Mouse (Mus musculus) spleen, embryonic (tissue): ENCODE data around the gene Fam83c.

ENCODE experiments used
- CTCF ChIA-PET: fragments of 350-600 bp; sonication (Branson Sonifier 250); formaldehyde crosslinking; loops from one replicate; lab custom pipeline; 2022; lab: Charles Lee

Fam83c gene

DNA sequence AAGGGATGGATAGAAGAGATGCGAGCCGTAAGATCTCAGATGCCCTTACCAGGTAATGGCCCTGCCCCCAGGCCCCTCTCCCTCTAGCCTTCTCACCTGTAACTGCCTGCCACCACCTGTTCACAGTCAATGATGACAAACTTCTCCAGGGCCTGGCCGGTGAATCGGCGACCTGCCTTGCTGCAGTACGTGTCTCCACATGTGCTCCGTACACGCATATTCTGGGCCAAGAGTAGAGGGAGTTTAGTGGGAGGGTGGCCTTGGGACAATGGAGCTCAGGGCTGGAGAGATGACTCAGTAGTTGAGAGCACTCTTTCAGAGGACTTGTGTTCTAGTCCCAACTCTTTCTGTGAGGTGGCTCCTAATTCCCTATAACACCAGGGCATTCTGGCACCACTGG is 3.8 kb downstream of the Fam83c start:
- CTCF ChIA-PET: interaction anchor here (0.6 kb wide), 1 partner anchor 252 kb away, joined by 7 read pairs; no protein-coding TSS in a partner anchor

DNA sequence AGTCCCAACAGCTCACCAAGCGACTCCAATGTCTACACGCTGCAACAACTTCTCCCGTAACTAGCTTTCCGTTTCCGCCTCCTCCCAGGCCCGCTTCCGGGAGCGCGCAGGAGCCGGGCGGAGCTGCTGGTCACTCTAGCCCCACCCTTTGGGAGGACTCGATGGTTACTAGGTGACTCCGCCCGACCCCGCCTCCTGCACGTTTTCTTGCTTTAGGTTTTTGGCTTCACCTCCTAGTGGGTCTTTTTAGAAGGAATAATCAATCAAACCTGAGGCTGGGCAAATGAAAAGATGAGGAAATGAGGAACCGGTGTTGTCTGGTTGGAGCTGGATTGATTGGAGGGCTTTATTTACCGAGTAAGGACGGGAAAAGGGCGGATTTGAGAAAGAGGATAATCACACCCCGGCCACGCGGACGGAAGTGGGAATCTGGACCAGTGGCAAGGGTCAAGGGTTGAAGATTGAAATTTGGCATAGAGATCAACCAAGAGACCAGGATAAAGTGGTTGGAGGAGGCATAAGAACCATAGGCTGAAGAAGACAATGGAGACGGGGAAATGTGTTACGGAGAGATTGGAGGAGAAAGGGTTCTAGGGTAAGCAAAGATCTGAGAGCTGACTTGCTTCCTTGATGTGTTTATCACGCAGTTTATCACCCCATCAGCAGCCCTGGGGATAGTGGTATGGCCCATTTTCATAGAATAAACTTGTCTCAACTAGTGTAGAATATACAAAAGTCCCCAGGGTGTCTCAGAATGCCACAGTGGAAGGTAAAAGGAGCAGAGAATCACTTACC is 7.8 kb downstream of the Fam83c start, which contains the start of gene Eif6:
Gene Eif6 (minus strand): TSS at position 296 of the 795 bp plus-strand sequence.
- CTCF ChIA-PET: no interaction called here

DNA sequence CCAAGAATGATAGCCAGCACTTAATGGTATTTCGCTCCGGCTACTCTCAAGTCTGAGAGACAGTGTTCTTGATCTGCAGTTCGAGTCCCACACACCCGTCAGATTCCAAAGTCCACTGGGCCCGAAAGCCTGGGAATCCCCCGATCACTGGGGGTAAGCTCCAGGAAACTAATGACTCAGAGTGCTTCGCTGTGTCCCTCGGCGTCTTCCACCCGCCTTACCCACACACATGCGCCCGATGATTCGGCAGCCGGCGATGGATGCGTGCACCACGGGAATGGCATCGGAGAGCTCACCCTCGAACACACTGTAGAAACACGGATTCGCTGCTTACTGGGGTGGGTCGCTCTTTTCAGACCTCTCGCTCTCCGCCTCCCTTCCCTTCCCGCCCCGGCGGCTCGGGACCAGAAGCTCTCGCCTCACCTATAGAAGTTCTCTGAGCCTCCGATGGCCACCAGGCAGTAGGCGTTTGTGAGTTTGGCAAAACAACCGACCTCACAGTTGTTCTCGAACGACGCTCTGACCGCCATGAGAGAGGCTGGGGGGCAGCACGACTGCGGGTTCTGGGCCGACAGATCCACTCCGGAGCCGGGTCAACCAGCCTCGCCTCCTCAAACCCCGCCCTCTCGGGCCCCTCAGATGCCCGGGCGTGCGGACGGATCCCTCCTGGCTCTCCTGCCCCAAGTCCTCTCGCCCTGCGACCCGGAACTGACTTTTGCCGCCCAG is 8.6 kb downstream of the Fam83c start:
- CTCF ChIA-PET: no interaction called here

DNA sequence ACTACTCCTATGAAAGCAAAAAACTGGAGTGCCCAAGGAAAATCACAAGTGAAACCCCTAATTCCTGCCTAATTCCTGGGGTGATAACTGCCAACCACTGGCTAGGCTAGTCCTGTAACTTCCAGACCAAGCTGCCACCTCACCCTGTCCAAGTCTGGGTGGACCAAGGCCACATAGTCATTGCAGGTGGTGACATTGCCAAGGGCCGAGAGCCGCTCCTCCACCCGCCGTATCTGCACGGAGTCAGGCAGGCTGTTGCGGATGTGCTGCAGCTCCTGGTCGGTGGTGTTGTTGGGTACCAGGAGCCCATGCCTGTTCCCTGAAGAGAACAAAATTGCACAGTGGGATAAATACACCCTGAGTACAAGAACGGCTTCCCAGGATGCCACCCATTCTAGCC is 10.9 kb downstream of the Fam83c start:
- CTCF ChIA-PET: no interaction called here

DNA sequence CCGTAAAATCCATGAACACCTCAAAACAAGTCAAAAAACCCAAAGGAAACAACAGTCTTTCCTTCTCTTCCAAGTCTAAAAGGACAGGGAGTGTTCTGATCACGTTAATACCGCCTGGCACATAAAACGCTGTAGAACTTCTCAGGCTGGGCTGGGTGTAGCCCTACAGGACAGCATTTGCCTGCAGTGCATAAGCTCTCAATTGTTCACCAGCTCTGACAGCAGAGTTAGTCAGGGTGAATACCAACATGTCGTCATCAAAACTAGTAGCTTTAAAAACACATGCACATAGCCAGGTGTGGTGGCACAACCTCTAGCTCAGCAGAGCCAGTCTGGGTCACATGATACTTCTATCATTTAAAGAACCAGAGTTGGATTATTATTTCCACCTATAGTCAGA is 13.9 kb downstream of the Fam83c start:
- CTCF ChIA-PET: no interaction called here

DNA sequence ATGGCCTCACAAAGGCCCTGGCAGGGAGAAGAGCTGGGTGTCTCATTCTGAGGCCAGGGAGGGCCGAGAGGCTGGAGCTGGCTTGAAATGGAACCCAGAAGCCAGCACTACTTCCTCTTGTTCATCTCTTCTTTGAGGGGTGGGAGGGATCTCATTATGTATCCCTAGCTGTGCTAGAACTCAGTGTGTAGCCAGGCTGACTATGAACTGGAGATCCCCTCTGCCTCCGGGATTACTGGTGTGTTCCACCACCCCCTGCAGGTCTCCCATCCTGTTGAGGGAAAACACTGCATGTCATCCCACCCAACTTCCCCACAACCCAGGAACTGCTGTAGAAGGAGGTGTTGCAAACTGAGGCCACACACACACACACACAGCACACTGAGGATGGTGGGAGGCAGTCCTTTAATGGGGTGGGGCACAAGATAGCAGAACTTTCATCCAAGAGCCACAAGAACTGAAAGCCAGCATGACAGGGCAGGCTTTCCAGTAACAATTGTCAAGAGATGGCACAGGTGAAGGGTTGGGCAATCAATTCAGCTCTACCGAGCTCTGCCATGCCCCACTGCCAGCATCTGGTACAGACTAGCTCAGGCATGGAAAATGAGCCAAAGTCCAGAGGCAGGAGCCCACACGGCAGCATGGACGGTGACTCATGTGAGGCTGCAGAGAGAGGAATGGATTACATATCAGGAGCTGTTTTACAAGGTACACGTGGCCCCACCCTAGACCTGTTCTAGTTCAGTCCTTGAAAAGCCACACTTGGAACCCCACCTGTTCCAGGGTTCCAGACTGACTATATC is 15.0 kb downstream of the Fam83c start:
- CTCF ChIA-PET: no interaction called here

DNA sequence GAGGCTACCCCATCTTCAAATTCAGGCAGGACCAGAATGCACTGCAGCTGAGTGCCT is 15.4 kb downstream of the Fam83c start, which contains the start of gene BC029722:
Gene BC029722 (minus strand): TSS at position 35 of the 57 bp plus-strand sequence.
- CTCF ChIA-PET: no interaction called here

DNA sequence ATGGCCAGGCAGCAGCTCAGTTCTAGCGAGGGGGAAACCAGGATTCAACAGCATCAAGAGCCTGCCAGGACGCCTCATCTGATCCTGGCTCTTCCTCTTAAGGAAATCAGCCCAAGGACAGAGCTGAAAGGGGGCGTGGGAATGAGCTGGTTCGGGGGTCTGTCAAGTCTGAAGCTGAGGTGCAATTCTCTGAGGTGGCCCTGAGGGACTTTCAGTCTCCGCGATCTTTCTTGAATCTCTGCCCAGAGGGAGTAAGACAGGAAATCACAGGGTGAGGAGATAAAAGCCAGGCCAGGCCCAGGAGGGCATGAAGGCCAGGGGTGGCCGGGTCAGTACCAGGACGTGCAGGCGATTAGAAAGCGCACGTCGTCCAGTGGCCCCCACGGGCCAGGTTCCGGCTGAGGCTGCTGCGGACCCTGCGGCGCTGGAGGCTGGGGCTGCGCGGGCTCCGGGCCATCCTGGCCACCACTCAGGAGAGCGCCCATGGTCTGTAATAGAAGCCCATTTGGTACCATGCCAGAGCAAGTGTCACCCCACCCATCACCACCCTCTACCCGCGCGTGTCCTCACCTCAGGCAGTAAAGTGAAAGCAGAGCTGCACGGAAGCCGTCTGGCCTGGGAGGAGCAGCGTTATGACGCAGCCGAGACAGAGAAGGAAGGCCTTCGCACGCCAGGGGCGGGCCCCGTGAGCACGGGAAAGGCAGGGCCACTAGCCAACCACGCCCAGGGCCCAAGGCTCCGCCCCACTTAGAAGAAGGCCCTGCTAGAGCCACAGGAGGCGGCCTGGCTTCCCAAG is 15.9 kb downstream of the Fam83c start:
- CTCF ChIA-PET: no interaction called here

DNA sequence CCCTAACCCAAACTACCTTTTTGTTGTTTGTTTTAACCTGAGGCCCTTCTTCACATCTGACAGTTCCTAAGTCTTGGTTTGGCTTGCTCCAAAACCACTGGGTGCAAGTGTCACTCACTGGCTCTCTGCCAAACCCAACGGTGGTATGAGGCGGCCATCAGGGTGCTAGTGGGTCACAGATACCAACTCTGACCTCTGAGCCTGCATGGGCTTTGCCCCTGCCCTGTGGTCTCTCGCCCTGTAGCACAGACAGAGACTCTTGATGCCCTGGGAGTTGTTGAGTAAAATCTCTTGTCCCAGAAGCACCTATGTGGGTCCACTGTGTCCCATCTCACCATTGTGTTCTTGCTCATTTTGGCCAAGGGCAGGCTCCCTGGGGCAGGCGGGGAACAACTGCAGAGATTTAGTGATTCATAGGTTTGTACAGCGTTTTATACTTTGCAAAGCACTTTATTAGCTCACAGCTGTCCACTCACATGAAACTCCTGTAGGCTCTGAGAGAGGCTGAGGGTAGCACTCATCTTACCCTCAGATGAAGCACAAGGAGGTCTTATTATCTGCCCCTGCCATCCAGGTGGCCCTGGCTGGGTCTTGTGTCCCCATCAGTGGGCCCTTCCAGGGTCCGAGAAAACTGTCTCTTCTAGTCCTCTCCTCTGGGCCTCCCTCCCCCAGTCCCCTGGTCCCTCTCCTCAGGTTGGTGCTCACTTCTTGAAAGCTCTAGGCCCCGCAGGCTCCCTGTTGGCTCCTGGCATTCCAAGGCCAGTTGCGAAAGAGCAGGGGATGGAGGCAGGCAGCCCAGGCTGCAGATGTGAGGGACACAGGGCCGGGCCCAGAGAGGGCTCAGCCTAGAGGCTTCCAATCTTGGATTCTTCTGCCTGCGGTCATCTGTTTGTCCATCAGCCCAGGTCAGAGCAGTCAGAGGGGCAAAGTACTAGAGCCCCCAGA is 17.1 kb downstream of the Fam83c start:
- CTCF ChIA-PET: no interaction called here

DNA sequence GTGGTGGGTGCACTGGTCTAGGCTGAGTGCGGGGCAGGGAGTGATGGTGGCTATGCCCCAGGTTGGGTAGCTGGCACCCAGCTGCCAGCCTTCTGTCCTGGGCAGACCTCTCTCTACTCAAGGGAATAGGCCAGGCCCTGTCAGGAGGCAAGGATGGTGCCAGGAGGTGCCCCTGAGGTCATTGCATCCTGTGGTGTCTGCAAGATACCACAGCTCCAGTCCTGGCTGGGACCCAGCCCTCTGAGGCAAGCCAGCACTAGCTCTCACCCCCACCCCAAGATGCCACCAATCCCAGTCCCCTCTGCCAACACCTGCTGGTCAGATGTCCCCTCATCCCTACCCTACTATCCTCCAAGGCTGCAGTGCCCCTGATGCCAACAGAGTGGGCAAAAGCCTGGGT is 18.5 kb downstream of the Fam83c start:
- CTCF ChIA-PET: no interaction called here

DNA sequence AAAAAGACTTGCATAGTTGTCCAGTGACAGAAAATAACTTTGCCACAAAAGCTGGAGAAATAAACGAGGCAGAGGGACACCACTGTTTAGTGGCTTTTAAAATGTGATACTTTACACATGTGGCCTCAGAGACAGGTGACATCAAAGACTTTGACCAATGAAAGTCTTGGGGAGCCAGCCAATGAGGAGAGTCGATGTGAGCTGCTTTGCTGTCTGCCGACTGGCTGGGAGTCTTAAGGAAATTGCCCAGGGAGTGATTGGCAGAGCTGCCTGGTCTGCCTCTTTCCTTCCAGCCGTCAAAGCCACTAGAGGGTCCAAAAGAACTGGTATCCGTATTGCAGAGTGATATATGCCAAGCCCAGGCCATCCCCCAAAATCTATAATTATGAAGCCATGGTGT is 19.8 kb downstream of the Fam83c start:
- CTCF ChIA-PET: no interaction called here

DNA sequence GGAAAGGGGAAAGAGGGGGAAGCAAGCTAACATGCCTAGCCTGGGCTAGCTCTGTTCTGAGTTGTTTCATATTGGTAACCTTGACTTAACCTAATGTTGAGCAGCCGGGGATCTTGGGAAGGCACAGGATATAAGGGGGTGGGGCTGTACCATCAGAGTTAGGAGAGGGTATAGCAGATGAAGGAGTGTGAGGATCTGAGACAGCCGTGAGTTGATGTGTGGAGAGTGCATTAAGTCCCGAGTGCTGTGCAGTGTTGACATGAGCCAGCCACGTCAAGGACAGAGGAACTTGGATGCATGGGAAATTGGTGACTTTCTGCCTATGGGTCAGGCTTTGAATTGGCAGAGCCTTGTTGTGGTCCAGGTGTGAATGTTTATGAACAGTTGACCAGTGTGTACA is 22.0 kb downstream of the Fam83c start:
- CTCF ChIA-PET: no interaction called here

DNA sequence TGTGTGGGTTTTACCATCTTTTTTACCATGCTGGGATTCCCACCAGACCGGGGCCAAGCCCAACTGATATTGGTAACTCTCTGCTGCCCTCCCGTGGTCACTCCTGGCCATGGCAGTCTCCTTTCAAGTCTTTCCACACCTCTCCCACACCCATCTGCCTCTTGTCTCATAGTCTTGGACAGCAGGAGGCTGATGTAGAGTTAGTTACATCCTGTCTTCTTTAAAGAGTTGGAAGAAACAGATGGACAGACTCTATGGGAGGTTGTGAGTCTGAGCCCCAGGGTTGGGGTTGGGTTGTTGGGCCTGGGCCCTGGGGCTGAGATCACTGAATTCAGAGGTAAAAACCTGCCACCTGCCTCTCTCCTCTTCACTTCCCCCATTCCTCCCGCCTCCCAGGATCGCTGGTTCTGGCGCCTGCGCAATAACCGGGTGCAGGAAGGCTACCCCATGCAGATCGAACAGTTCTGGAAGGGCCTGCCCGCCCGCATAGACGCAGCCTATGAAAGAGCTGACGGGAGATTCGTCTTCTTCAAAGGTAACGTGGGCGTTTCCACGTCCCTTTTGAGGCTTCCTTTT is 22.7 kb downstream of the Fam83c start:
- CTCF ChIA-PET: no interaction called here

DNA sequence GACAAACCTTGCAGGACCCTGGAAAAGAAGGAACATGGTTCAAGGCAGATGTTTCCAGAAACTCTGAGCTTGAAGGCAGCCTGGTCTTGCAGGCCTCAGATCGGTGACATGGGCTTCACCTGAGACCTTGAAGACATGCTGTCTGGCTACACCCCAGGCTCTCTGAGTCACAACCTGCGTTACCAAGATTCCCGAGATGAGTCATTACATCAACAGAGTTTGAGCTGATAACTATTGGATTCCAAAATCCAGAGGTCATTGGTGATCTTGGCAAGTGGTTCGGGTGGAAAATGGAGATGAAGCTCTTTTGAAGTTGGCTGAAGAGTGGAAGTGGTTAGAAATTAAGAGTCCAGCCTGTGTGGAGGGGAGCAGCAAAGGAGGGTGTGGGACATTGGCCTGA is 25.0 kb downstream of the Fam83c start:
- CTCF ChIA-PET: no interaction called here

DNA sequence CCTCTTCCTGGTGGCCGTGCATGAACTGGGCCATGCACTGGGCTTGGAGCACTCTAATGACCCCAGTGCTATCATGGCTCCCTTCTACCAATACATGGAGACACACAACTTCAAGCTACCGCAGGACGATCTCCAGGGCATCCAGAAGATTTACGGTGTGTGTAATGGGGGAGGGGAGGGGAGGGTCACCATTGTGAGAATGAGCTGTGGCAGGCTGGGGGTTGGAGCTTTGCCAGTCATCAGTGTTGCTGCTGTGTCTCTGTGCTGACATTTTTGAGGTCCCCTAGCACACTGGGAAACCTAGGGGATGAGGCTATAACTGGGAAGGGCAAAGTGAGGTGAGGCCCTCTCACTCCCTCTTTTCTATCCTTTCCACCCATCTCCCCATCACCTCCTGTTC is 27.2 kb downstream of the Fam83c start:
- CTCF ChIA-PET: no interaction called here

DNA sequence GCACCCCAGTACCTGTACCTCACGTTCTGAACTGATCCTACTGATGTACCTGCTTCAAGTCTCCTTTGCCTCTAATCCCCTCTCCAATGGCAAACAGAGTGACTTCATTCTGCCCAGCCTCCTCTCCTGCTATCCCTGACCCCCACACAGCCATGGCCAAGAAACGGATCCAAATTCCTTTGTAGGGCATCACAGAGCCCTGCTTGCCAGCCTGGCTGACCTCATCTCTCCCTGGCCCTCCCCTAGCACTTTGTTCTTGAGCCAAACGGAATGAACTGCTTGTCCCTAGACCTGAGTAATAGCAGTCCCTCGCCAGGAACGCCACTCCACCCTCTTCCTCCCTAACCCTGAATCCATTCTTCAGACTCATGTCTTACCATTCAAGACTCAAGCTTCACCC is 28.1 kb downstream of the Fam83c start:
- CTCF ChIA-PET: no interaction called here

DNA sequence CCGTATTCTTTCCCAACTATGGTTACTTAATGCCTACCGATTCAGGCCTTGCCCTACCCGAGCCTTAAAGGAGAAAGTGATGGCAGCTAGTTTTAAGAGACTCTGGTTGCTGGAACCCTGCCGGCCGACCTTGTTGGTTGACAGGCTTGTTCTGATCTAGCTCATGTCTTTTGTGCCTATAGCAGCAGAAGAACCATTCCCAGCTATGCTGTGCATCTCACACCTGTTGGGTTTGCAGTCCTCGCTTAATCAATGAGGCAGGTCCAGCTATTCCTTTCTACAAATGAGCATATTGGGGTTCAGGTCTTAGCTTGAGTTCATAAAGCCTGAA is 28.8 kb downstream of the Fam83c start:
- CTCF ChIA-PET: no interaction called here

DNA sequence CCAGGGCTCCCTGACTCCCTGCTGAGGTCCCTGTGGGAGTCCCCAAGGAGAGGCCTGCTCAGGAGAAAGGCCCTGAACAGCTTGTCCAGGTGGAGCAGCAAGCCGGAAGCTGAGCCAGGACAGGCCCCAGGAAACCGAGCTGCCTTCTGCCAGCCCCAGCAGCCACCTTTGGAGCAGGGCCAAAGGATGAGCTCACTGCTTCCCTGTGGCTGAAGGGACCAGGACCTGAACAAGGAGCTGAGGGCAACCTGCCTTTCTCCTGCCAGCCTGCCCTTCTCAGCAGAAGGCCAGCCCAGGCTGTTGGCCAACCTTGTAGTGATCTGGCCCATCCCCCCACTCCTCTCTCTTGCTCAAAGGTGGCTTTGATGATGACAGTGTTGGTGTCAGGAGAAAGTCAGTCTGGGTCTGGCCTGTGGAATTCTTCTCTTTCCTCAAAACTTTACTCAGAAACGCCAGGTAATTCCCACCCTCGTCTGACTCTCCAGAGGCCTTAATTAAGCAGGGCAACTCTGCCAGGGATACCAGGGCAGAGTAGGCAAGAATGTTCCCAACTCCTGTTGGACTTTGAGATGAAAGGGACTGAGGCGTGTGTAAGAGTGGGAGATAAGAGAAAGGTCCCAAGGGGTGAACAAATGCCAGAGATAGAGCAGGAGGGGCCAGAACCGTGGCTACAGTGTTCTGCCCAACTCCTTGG is 29.3 kb downstream of the Fam83c start:
- CTCF ChIA-PET: no interaction called here

DNA sequence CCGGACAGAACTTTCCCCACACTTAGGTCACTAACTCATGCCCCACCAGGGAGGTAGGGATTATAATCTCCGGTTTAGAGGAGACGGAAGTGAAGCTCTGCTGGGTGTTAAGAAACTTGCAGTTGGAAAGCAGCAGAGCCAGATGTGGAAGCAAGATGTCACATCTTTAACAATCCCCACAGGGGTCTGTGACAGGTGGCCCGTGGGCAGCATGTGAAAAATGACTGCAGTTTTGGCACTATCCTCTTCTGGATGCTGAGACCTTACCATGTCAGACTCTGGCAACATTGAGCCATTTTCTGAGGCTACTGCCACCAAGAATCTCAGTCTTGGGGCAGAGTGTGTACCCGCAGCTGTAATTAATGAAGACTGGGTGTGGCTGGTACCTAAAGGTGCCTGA is 30.6 kb downstream of the Fam83c start:
- CTCF ChIA-PET: no interaction called here

DNA sequence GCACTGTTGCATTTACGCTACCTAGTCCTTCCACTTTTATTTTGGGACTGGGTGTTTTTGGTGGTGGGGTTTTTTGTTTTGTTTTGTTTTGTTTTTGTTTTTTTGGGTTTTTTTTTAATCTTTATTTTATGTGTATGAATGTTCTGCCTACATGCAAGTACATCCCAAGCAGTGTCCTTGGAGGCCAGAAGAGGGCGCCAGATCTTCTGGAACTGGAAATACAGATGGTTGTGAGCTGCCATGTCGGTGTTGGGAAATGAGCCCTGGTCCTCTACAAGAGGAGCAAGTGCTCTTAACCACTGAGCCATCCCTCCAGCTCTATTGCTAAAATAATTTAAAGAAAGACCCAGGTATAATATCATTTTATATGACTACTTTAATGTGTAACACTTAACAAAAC is 31.9 kb downstream of the Fam83c start:
- CTCF ChIA-PET: interaction anchor here (0.7 kb wide), 1 partner anchor 60 kb away, joined by 3 read pairs; no protein-coding TSS in a partner anchor
